Mouse (Mus musculus) T-cell, adult 66 days (primary cell): Measurements from ENCODE around the gene Ikzf4. TPM values are rescaled to one million over a fixed set of nuclear protein-coding genes. Genes with fewer than 3 reads are reported as not detected.

Source experiments
- total RNA-seq, 2 experiments: library from RNA; stranded (reverse); gene quantifications; 3 replicates in 1 of 2; 4 replicates in 1 of 2; pipeline ENCODE4 v1.2.4; 2023

Ikzf4 gene
- 10 to 100 TPM in 1 of 2 experiments, 1 to 10 TPM in 1; 9.4 to 11.5 TPM for total RNA-seq

GRCm38 (mm10) chr10:128645111-128646011 lies at the start of gene Ikzf4:
Gene Ikzf4, minus strand, starts transcription at chr10:128645991.

GRCm38 (mm10) chr10:128673763-128674468 lies 28.1 kb upstream of the Ikzf4 start, which contains the start of gene Suox:
Gene Suox, minus strand, starts transcription at chr10:128674073.

GRCm38 (mm10) chr10:128626311-128627310 lies 19.2 kb downstream of the Ikzf4 start, which contains the start of gene Rps26:
Gene Rps26, minus strand, starts transcription at chr10:128626747.

GRCm38 (mm10) chr10:128589464-128590192 lies 56.2 kb downstream of the Ikzf4 start, which contains the start of gene Erbb3:
Gene Erbb3, minus strand, starts transcription at chr10:128589652.

Other genes with a start within 250 kb of the Ikzf4 start
- gene Slc39a5, start 244.8 kb downstream of the Ikzf4 start, total RNA-seq = not detected
- gene Nabp2, start 234.5 kb downstream of the Ikzf4 start, total RNA-seq = 10 to 100 TPM; 45.8 to 50.9 TPM
- 10 to 100 TPM; 29.6 to 33.1 TPM for gene Rnf41, start 234.3 kb downstream of the Ikzf4 start, total RNA-seq
- gene Smarcc2, start 186.7 kb downstream of the Ikzf4 start, total RNA-seq = 100 to 1,000 TPM; 140 to 150 TPM
- gene Myl6, start 151.8 kb downstream of the Ikzf4 start, total RNA-seq = 100 to 1,000 TPM; 743 to 795 TPM
- under 1 TPM in 1 of 2 experiments, not detected in 1; 0.55 TPM for gene Myl6b, start 147.3 kb downstream of the Ikzf4 start, total RNA-seq
- gene Esyt1, start 120.1 kb downstream of the Ikzf4 start, total RNA-seq = 100 to 1,000 TPM; 294 to 296 TPM
- gene Zc3h10, start 98.2 kb downstream of the Ikzf4 start, total RNA-seq = 10 to 100 TPM; 30.2 to 32.5 TPM
- gene Rpl41, start 96.7 kb downstream of the Ikzf4 start, total RNA-seq = 1,000 to 10,000 TPM; 4,550 to 4,559 TPM
- gene Pa2g4, start 80.0 kb downstream of the Ikzf4 start, total RNA-seq = 10 to 100 TPM; 77.4 to 82.8 TPM
- 1 to 10 TPM in 1 of 2 experiments, under 1 TPM in 1; 0.89 to 1.2 TPM for gene Erbb3, start 56.3 kb downstream of the Ikzf4 start, total RNA-seq
- 1,000 to 10,000 TPM; 1,408 to 1,573 TPM for gene Rps26, start 19.2 kb downstream of the Ikzf4 start, total RNA-seq
- 10 to 100 TPM; 10.5 to 14.2 TPM for gene Suox, start 28.1 kb upstream of the Ikzf4 start, total RNA-seq
- 10 to 100 TPM; 40.9 to 46.5 TPM for gene Rab5b, start 50.3 kb upstream of the Ikzf4 start, total RNA-seq
- gene Pmel, start 58.2 kb upstream of the Ikzf4 start, total RNA-seq = under 1 TPM in 1 of 2 experiments, not detected in 1; 0.58 TPM
- gene Cdk2, start 59.0 kb upstream of the Ikzf4 start, total RNA-seq = 10 to 100 TPM; 31.2 to 34.3 TPM
- gene Dgka, start 98.9 kb upstream of the Ikzf4 start, total RNA-seq = 100 to 1,000 TPM; 809 to 875 TPM
- 10 to 100 TPM; 71.3 to 84.9 TPM for gene Pym1, start 101.9 kb upstream of the Ikzf4 start, total RNA-seq
- under 1 TPM in 1 of 2 experiments, not detected in 1; 0.98 TPM for gene Mmp19, start 144.9 kb upstream of the Ikzf4 start, total RNA-seq
- gene Dnajc14, start 158.1 kb upstream of the Ikzf4 start, total RNA-seq = 10 to 100 TPM; 66.0 to 66.8 TPM
- gene Tmem198b, start 158.4 kb upstream of the Ikzf4 start, total RNA-seq = 1 to 10 TPM; 7.9 to 9.1 TPM
- 10 to 100 TPM; 53.9 to 57.4 TPM for gene Sarnp, start 171.3 kb upstream of the Ikzf4 start, total RNA-seq
- gene Ormdl2, start 175.7 kb upstream of the Ikzf4 start, total RNA-seq = 10 to 100 TPM; 15.6 to 25.4 TPM
- 10 to 100 TPM; 10.6 to 12.7 TPM for gene Gdf11, start 245.7 kb upstream of the Ikzf4 start, total RNA-seq